Mouse (Mus musculus) layer of hippocampus, adult 6 months (tissue): ENCODE data around the gene Gba2. TPM values are rescaled to one million over a fixed set of nuclear protein-coding genes. Genes with fewer than 3 reads are reported as not detected.

Source experiments
- long read RNA-seq, 2 experiments: library from polyadenylated mRNA; unstranded; transcript quantifications; one replicate each; pipeline ENCODE4 v2.0.0; 2019 to 2020
- polyA plus RNA-seq: library from polyadenylated mRNA; unstranded; fragments of <200 nt; fragmentation: Nextera tagmentation; gene quantifications from 2 replicates; pipeline ENCODE4 v1.2.3, GENCODE M21; 2021

Gba2 gene
- 22.4 and 27.0 TPM in 2 replicates for polyA plus RNA-seq
- long read RNA-seq, experiment 1, transcript Gba2-201 (17 exons, 3,544 nt), result major isoform, 70 of 96 reads
- long read RNA-seq, experiment 1, partial matches to known transcripts, result 23 of 96 reads
- long read RNA-seq, experiment 1, other reads (novel, unspliced or antisense), result 2 of 96 reads
- long read RNA-seq, experiment 2, transcript Gba2-201 (17 exons, 3,544 nt), result major isoform, 470 of 559 reads
- long read RNA-seq, experiment 2, partial matches to known transcripts, result 27 of 559 reads
- long read RNA-seq, experiment 2, other reads (novel, unspliced or antisense), result 59 of 559 reads

DNA sequence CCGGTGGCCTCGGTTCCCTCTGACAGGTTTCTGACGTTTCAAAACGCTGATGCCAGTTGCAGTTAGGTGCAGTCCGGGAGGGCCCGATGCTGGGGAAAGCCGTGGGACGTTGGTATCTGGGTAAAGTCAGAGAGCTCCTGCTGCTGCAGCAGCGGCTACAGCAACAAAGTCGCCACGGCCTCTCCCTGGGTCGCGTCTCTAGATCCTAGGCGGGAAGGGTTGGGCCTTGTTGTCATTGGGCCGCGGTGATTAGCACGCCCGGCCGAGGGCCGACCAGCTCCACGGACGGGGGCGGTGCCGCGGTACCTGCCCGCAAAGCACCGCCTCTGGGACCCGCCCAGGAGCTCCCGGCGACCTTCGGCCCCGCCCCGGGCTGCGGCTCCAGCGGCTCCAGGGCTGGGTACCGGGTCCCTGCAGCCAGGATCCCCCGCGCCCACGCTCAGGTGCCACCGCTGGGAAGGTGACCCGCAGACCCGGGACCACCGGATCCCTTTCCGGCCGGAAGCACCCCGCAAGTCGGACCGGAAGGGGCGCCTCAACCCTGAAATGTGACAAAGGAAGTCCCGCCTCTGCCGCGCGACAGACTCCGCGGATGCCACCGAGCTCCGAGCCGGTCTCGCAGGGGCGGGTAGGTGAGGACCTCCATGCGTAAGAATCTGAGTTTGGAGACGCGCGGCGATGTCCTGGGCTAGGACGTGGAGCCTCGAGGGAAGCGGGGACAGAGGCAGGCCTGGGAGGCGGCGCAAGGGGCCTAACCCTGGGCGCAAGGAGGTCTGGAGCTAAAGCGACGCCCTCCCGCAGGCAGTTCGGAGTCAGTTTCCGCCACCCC lies at the start of gene Gba2, which contains the start of gene Rgp1:
TSS of gene Gba2 (minus strand) at position 498 of the 829 bp plus-strand sequence.
TSS of gene Rgp1 (plus strand) at position 340 of the 829 bp plus-strand sequence.

DNA sequence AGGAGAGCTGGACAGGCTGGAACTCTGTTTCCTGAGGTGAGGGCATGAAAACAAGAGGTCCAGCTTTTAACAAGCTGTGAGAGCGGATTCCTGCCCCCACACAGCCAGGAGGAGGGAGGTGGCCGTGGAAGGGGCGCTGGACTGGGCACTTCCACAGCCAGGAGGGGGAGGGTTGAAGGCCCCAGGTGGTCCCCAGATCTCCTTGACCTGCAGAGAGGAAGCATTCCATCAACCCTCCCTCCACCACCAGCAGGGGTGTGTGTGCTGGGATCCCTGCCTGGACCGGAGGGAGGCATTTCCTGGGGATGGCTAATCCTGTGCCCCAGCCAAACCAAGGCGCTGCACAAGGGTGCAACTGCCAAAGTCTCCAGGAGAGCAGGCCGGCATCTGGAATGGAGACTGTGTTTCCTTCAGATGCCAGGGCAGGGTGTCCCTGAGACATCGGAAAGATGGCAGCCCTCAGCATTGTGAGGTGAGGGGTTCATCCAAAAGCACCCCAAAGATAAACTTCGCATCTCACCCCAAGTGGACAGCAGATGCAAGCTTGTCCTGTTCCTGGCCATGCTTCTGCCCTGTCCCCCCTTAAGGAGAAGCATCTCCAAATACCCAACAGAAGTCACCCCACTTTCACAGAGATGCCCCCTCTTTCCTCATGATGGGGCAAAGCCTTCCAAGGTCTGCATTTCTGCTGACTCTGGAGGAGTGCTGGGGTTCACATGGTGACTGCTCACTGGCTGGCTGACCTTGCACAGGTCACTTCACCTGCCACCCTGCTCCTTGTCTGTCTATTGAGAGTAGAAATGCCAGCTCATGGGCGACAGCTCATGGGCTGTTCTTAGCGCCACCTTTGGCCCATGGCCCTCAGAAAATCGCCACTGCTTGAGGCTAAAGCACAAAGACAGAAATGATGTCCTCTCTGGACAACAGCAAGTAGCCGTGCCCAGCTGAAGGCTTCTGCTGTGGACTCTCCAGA lies 6.1 kb upstream of the Gba2 start, which contains the start of gene Msmp:
TSS of gene Msmp (minus strand) at position 51 of the 973 bp plus-strand sequence.

GRCm38 (mm10) chr4:43561997-43562768 lies 16.5 kb downstream of the Gba2 start, which contains the start of the genes Creb3 and Tln1:
Creb3 (plus strand) TSS chr4:43562332.
Tln1 (minus strand) TSS chr4:43562691.

Other genes with a start within 250 kb of the Gba2 start
- 52.0 and 78.4 TPM in 2 replicates for gene Rusc2, start 196.9 kb downstream of the Gba2 start, polyA plus RNA-seq
- 0.79 and 2.1 TPM in 2 replicates for gene Fam166b, start 149.7 kb downstream of the Gba2 start, polyA plus RNA-seq
- gene Tesk1, start 136.9 kb downstream of the Gba2 start, polyA plus RNA-seq, result 6.8 and 9.2 TPM in 2 replicates
- 3.8 and 5.5 TPM in 2 replicates for gene Cd72, start 124.2 kb downstream of the Gba2 start, polyA plus RNA-seq
- gene Sit1, start 95.1 kb downstream of the Gba2 start, polyA plus RNA-seq, result not detected in 2 replicates
- 85.4 and 101 TPM in 2 replicates for gene Ccdc107, start 86.0 kb downstream of the Gba2 start, polyA plus RNA-seq
- gene Arhgef39, start 79.2 kb downstream of the Gba2 start, polyA plus RNA-seq, result 0.38 and 1.2 TPM in 2 replicates
- gene Car9, start 71.9 kb downstream of the Gba2 start, polyA plus RNA-seq, result 0.44 and 0.94 TPM in 2 replicates
- gene Tpm2, start 55.1 kb downstream of the Gba2 start, polyA plus RNA-seq, result 2.9 and 4.0 TPM in 2 replicates
- 61.7 and 62.9 TPM in 2 replicates for gene Creb3, start 16.5 kb downstream of the Gba2 start, polyA plus RNA-seq
- gene Tln1, start 16.2 kb downstream of the Gba2 start, polyA plus RNA-seq, result 46.0 and 49.4 TPM in 2 replicates
- gene Rgp1, start 158 bp downstream of the Gba2 start, polyA plus RNA-seq, result 25.7 and 34.6 TPM in 2 replicates
- gene Msmp, start 5.6 kb upstream of the Gba2 start, polyA plus RNA-seq, result 0.24 TPM in 1 of 2 replicates, not detected in the other
- 5.0 and 6.5 TPM in 2 replicates for gene Npr2, start 53.1 kb upstream of the Gba2 start, polyA plus RNA-seq
- 3.8 and 4.6 TPM in 2 replicates for gene Spag8, start 74.7 kb upstream of the Gba2 start, polyA plus RNA-seq
- gene Hint2, start 77.6 kb upstream of the Gba2 start, polyA plus RNA-seq, result 161 and 201 TPM in 2 replicates
- gene Tmem8b, start 90.1 kb upstream of the Gba2 start, polyA plus RNA-seq, result 7.0 and 7.9 TPM in 2 replicates
- gene Fam221b, start 90.3 kb upstream of the Gba2 start, polyA plus RNA-seq, result 1.2 TPM in 2 replicates
- gene Olfr70, start 121.9 kb upstream of the Gba2 start, polyA plus RNA-seq, result not detected in 2 replicates
- not detected in 2 replicates for gene Olfr71, start 131.4 kb upstream of the Gba2 start, polyA plus RNA-seq
- gene Hrct1, start 148.3 kb upstream of the Gba2 start, polyA plus RNA-seq, result 0.69 and 0.87 TPM in 2 replicates
- gene Spaar, start 151.2 kb upstream of the Gba2 start, polyA plus RNA-seq, result 0.21 and 0.24 TPM in 2 replicates
- not detected in 2 replicates for gene Olfr159, start 192.1 kb upstream of the Gba2 start, polyA plus RNA-seq
- not detected in 2 replicates for gene Olfr156, start 245.0 kb upstream of the Gba2 start, polyA plus RNA-seq